Comparison of ENCODE assay signal across 29 mouse cellular contexts in genomic region chr14:72468429-72468828, GRCm38 (mm10). TPM values are rescaled to one million over a fixed set of nuclear protein-coding genes. Genes with fewer than 3 reads are reported as not detected.
DNase-seq lines count a peak whose midpoint lies in the region; ATAC-seq and TF ChIP-seq lines count a peak whose summit lies in the region.
"Had no signal": no experiment of that assay in that cellular context is flagged by ENCODE, and none has a peak within 500 bp of the region (broad histone marks: within the 10 kb centered on the region; RNA-seq: fewer than 3 reads in every experiment).

No protein-coding gene starts in this region.

- no peak overlapping the region for H3K4me2 ChIP-seq in intestine, embryonic 15.5 days (replicated peaks)
- H3K4me2 ChIP-seq in intestine, postnatal 0 days (replicated peaks; ENCODE audit: low read depth) = no peak overlapping the region
- no peak overlapping the region for H3K4me2 ChIP-seq in liver, embryonic 12.5 days
- no peak overlapping the region for H3K4me2 ChIP-seq in forebrain, embryonic 13.5 days
- H3K4me2 ChIP-seq: embryonic facial prominence, embryonic 13.5 days; heart, embryonic 11.5 days; heart, embryonic 15.5 days; hindbrain, embryonic 13.5 days had no signal

- H3K9me3 ChIP-seq in intestine, embryonic 15.5 days = no peaks in the 10 kb centered on the region
- no peaks in the 10 kb centered on the region for H3K9me3 ChIP-seq in intestine, postnatal 0 days (ENCODE audit: control insufficient read depth)
- no peaks in the 10 kb centered on the region for H3K9me3 ChIP-seq in liver, embryonic 12.5 days (replicated peaks)
- H3K9me3 ChIP-seq in forebrain, embryonic 13.5 days (replicated peaks) = no peaks in the 10 kb centered on the region
- H3K9me3 ChIP-seq: embryonic facial prominence, embryonic 13.5 days; G1E; heart, embryonic 15.5 days; hindbrain, embryonic 13.5 days had no signal

- DNase-seq in c-Kit-positive CD71-positive TER-119-positive erythroid progenitor cells, embryonic 14.5 days (ENCODE audit: low spot score) = peak; percentile 29
- no peak for DNase-seq in frontal cortex, postnatal 10 days (ENCODE audit: low spot score in 2 of 2)
- DNase-seq in ovary, postnatal 10 days (ENCODE audit: low spot score) = no peak
- DNase-seq: adrenal gland, postnatal 14 days; B cell, adult 2 months; cerebellum, adult 11 months; cerebellum, adult 8-10 months; cerebellum, postnatal 14 days; gastrocnemius, postnatal 10 days; heart, adult 2 months; heart, postnatal 14 days had no signal

- H3K9ac ChIP-seq in intestine, embryonic 15.5 days = no peak overlapping the region
- no peak overlapping the region for H3K9ac ChIP-seq in intestine, postnatal 0 days (ENCODE audit: low read depth, low read length)
- H3K9ac ChIP-seq in liver, embryonic 12.5 days = no peak overlapping the region
- no peak overlapping the region for H3K9ac ChIP-seq in forebrain, embryonic 13.5 days
- H3K9ac ChIP-seq: embryonic facial prominence, embryonic 13.5 days; heart, embryonic 15.5 days; hindbrain, embryonic 13.5 days had no signal

- peak; percentile 73 for ATAC-seq in intestine, embryonic 15.5 days
- ATAC-seq in intestine, postnatal 0 days = no peak
- peak; percentile 71 for ATAC-seq in liver, embryonic 12.5 days
- ATAC-seq in megakaryocyte-erythroid progenitor cell, adult 5-6 weeks (replicated peaks; ENCODE audit: low FRiP score, low TSS enrichment, poor library complexity, severe bottlenecking) = peak; percentile 81
- ATAC-seq in forebrain, embryonic 13.5 days = no peak
- ATAC-seq: activated CD4-positive, CD25-positive, alpha-beta regulatory T cell, adult 4 months; CD4-positive, CD25-positive, alpha-beta regulatory T cell, adult 4 months; forebrain, embryonic 14.5 days; hindbrain, postnatal 0 days; Patski had no signal

- no peaks in the 10 kb centered on the region for H3K36me3 ChIP-seq in intestine, embryonic 15.5 days
- no peaks in the 10 kb centered on the region for H3K36me3 ChIP-seq in intestine, postnatal 0 days (ENCODE audit: control insufficient read depth, insufficient read depth)
- H3K36me3 ChIP-seq in liver, embryonic 12.5 days = no peaks in the 10 kb centered on the region
- H3K36me3 ChIP-seq in forebrain, embryonic 13.5 days (ENCODE audit: poor library complexity, severe bottlenecking) = no peaks in the 10 kb centered on the region
- H3K36me3 ChIP-seq: embryonic facial prominence, embryonic 13.5 days; G1E; heart, embryonic 15.5 days; hindbrain, embryonic 13.5 days had no signal

- TF ChIP-seq CTCF in intestine, postnatal 0 days (IDR thresholded peaks at IDR 0.05; ENCODE audit: low read depth) = no peak

- H3K4me1 ChIP-seq in intestine, embryonic 15.5 days (replicated peaks) = no peaks in the 10 kb centered on the region
- H3K4me1 ChIP-seq in intestine, postnatal 0 days (replicated peaks; ENCODE audit: control insufficient read depth, insufficient read depth, low read length) = no peaks in the 10 kb centered on the region
- no peaks in the 10 kb centered on the region for H3K4me1 ChIP-seq in liver, embryonic 12.5 days
- H3K4me1 ChIP-seq in forebrain, embryonic 13.5 days = no peaks in the 10 kb centered on the region
- H3K4me1 ChIP-seq: embryonic facial prominence, embryonic 13.5 days; heart, embryonic 15.5 days; hindbrain, embryonic 13.5 days had no signal

- H3K27me3 ChIP-seq in intestine, embryonic 15.5 days (replicated peaks) = no peaks in the 10 kb centered on the region
- H3K27me3 ChIP-seq in intestine, postnatal 0 days (replicated peaks; ENCODE audit: control insufficient read depth, insufficient read depth, low read length) = no peaks in the 10 kb centered on the region
- H3K27me3 ChIP-seq in liver, embryonic 12.5 days (replicated peaks) = no peaks in the 10 kb centered on the region
- H3K27me3 ChIP-seq in forebrain, embryonic 13.5 days = no peaks in the 10 kb centered on the region
- H3K27me3 ChIP-seq: embryonic facial prominence, embryonic 13.5 days; heart, embryonic 15.5 days; hindbrain, embryonic 13.5 days had no signal

- WGBS in intestine, embryonic 15.5 days = 57% methylated on average over 4 of the region's 4 CpGs
- 45% methylated on average over 4 of the region's 4 CpGs for WGBS in intestine, postnatal 0 days
- WGBS in liver, embryonic 12.5 days (ENCODE audit: insufficient replicate concordance) = 26% methylated on average over 4 of the region's 4 CpGs
- WGBS in forebrain, embryonic 13.5 days = 66% methylated on average over 4 of the region's 4 CpGs

- no peak overlapping the region for H3K4me3 ChIP-seq in intestine, embryonic 15.5 days (replicated peaks)
- no peak overlapping the region for H3K4me3 ChIP-seq in intestine, postnatal 0 days (ENCODE audit: low read depth, low read length)
- no peak overlapping the region for H3K4me3 ChIP-seq in liver, embryonic 12.5 days
- no peak overlapping the region for H3K4me3 ChIP-seq in forebrain, embryonic 13.5 days
- H3K4me3 ChIP-seq: embryonic facial prominence, embryonic 13.5 days; heart, adult 2 months; heart, embryonic 15.5 days; hindbrain, embryonic 13.5 days had no signal

- H3K27ac ChIP-seq in intestine, embryonic 15.5 days = no peak overlapping the region
- H3K27ac ChIP-seq in intestine, postnatal 0 days (ENCODE audit: low read depth, low read length) = no peak overlapping the region
- no peak overlapping the region for H3K27ac ChIP-seq in liver, embryonic 12.5 days
- H3K27ac ChIP-seq in forebrain, embryonic 13.5 days = no peak overlapping the region
- H3K27ac ChIP-seq: embryonic facial prominence, embryonic 13.5 days; heart, adult 2 months; heart, embryonic 15.5 days; hindbrain, embryonic 13.5 days; hindbrain, postnatal 0 days had no signal

RNA-seq across cellular contexts. Expression of gene Gm9195, which starts 23.2 kb away (rescaled TPM):
- polyA plus RNA-seq in intestine, embryonic 15.5 days (2015; fragmentation: Nextera tagmentation; extraction: Ambion mirVana) = not detected in 2 replicates
- not detected in 2 replicates for polyA plus RNA-seq in intestine, postnatal 0 days (2015; fragmentation: Nextera tagmentation; extraction: Ambion mirVana)
- polyA plus RNA-seq in liver, embryonic 12.5 days (2016; fragmentation: Nextera tagmentation; extraction: Ambion mirVana) = not detected in 2 replicates
- total RNA-seq in megakaryocyte-erythroid progenitor cell, adult 5-6 weeks (2014; fragmentation: Nextera tagmentation) = not detected in 2 replicates
- total RNA-seq in megakaryocyte-erythroid progenitor cell, adult 5-6 weeks (2017) = not detected in 2 replicates
- polyA plus RNA-seq in forebrain, embryonic 13.5 days (2015; fragmentation: Nextera tagmentation; extraction: Ambion mirVana) = not detected in 2 replicates
- total RNA-seq: adrenal gland, adult 18-20 months; adrenal gland, postnatal 14 days; gastrocnemius, postnatal 10 days; gastrocnemius, postnatal 4 days; heart, adult 2 months; heart, postnatal 14 days; hematopoietic stem cell, adult 5-6 weeks; hindbrain, postnatal 0 days had no signal
- polyA plus RNA-seq: CD4-positive, CD25-positive, alpha-beta regulatory T cell, adult 4 months; embryonic facial prominence, embryonic 13.5 days; forebrain, embryonic 14.5 days; G1E; heart, adult 2 months; heart, embryonic 11.5 days; heart, embryonic 15.5 days; hindbrain, embryonic 13.5 days; hindbrain, postnatal 0 days; Patski had no signal

Comparison
In these comparisons a context has a peak if more than half of its experiments do, and no peak if none do; other contexts are left out.
1. ATAC-seq: peak in intestine, embryonic 15.5 days (single experiment), liver, embryonic 12.5 days (single experiment) and megakaryocyte-erythroid progenitor cell, adult 5-6 weeks (single experiment); none in intestine, postnatal 0 days (single experiment) and forebrain, embryonic 13.5 days (single experiment).